Mouse (Mus musculus) right cerebral cortex, adult 18-20 months (tissue): ENCODE results near the gene Gm21985.
"Not testable (repeated sequence)": the region's sequence is repeated elsewhere in the genome, so short reads cannot be mapped to it uniquely, and the experiment has no call there.

ENCODE experiments used
- DNase-seq: peaks from one replicate; pipeline ENCODE4 v3.0.0; 2022; ENCODE audit warnings: mixed read lengths

Gene Gm21985

GRCm38 (mm10) chr2:112393958-112394357 lies 127.8 kb downstream of the Gm21985 start:
- no peak for DNase-seq

GRCm38 (mm10) chr2:112396649-112397048 lies 130.5 kb downstream of the Gm21985 start:
- no peak for DNase-seq

- no peak for DNase-seq
Observed at GRCm38 (mm10) chr2:112407030-112407429, 140.9 kb downstream of the Gm21985 start.

DNA sequence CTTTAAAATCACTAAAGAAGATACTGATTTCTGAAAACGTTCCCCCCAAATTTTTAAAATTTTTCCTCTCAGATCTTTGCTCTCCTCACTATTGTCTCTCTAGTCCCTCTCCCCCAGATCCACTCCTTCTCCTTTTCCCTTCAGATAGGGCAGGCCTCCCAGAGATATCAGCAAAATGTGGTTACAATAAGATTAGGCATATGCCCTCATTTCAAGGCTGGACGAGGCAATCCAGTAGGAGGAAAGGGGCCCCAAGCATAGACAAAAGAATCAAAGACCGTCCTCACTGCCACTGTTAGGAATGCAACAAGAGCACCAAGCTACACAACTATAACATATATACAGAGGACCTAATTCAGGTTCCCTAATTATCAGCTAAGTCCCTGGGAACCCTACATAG lies 159.2 kb downstream of the Gm21985 start:
- DNase-seq: no peak

DNA sequence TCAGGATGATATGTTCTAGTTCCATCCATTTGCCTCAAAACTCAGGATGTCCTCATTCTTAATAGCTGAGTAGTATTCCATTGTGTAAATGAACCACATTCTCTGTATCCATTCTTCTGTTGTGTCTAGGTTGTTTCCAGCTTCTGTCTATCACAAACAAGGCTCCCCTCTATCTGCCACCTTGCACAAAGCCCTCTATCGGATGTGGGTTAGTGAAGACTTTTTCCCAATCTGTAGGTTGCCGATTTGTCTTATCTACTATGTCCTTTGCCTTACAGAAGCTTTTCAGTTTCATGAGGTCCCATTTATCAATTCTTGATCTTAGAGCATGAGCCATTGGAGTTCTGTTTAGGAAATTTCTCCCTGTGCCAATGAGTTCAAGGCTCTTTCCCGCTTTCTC lies 162.4 kb downstream of the Gm21985 start:
- DNase-seq: not testable (repeated sequence)

DNA sequence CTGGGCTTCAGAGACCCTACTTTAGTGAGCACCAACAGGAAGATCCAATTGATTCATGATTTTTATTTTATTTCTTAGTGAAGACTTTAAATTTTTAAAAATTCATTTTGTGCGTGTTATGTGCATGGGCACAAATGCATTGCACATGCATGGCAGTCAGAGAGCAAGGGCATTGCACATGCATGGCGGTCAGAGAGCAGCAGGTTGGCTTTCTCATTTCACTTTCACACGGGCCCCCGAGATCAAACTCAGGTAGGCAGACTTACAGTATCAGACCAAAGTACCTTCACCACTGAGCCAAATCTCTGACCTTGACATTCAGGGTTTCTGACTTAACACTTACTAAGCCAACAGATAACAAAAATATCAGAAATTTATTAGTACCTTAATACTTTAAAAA lies 163.6 kb downstream of the Gm21985 start:
- DNase-seq: no peak

- DNase-seq: no peak
Observed at GRCm38 (mm10) chr2:112430403-112430802, 164.3 kb downstream of the Gm21985 start.

DNA sequence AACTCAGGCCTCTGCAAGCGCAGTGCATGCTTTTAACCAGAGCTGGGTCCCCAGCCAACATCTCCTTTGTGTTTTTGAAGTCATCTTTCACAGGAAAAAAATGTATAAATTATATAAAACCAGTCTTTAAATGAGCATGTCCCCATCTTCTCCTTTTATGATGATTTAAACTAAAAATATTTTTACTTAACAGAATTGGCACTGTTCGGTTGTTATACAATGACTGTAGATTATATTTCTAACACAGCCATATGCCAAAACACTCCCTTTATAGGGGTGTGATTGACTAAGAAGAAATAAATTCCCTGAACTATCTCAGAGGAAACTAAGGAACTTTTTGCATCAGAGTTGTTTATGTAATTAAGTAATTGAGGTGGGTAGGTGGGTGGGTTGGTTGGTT lies 166.4 kb downstream of the Gm21985 start:
- no peak for DNase-seq

- DNase-seq: peak; percentile 11
Observed at GRCm38 (mm10) chr2:112433359-112433758, 167.2 kb downstream of the Gm21985 start.

DNA sequence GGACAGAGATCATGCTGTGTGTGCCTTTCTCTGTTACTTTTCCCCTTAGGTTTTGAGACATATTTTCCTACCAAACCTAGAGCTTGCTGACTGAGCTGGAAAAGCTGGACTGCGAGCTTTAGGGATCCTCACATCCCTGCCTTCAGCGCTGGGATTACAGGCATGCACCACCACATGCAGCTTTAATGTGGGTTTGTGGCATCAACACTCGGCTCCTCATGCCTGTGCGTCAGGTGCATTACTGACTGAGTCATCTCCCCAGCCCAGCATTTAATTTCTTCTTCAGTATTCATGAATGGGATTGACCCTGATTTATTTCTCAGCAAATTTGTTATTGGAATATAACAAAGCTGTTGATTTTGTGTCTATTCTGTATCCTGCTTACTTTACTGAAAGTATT lies 170.2 kb downstream of the Gm21985 start:
- no peak for DNase-seq

DNA sequence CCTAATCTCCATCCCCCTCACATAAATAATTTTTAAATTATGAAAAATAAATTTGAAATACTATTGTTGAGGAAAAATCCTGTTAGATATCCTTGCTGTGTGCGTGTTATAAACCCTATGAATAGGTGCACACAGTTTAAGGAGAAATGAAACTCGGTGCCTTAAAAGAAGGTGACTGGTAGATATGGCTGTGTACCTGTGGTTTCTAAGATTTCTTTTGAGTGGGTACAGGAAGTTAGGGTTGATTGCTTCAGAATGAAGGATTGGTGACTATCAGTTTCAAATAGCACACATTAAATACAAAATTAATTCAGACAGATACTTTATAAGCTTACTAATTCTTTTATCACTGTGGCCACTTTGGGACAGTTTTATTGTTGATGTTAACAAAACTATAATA lies 171.5 kb downstream of the Gm21985 start:
- no peak for DNase-seq

DNA sequence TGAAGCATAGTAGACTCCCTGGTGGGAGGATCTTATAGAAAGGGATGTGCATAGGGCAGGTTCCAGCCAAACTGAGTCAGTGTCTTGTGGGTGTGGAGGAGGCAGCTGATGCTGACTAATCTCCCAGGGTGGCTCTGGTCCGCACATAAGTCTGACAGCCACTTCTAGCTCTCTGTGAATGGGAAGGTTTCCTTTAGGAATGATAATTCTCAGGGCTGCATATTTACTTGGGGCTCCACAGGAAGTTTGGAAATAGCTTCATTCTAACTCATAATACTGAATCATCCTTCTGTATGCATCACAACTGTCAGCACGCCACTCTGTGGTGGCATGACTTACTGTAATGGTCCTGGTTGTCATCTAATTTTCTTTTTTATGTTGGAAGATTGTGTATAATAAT lies 177.4 kb downstream of the Gm21985 start:
- peak; percentile 71 for DNase-seq

GRCm38 (mm10) chr2:112445511-112445910 lies 179.4 kb downstream of the Gm21985 start:
- no peak for DNase-seq

- not testable (repeated sequence) for DNase-seq
Observed at GRCm38 (mm10) chr2:112448046-112448445, 181.9 kb downstream of the Gm21985 start.

DNA sequence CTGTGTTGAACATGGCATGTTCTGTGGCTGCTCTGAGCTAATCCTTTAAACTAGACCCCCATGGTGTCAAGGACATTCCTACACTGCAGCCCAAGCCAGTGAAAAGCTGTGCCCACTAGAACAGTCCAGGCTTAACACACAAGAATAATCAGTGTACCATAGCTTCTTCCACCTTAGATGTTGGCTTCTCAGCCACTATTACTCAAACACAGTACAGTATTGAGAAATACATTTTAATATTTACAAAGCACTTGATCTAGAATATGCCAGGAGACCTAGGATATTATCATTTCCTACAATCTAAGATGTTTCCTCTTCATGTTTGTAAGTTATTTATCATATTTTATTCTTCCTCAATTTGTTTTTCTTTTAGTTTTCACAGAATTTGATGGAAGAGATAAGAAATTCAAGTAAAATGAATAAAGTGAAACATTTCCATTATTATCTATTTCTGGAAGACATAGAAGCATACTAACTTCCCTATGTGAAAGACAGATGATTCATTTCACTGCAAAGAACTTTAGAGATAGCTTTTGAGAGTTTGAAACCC lies 182.5 kb downstream of the Gm21985 start:
- DNase-seq: no peak

DNA sequence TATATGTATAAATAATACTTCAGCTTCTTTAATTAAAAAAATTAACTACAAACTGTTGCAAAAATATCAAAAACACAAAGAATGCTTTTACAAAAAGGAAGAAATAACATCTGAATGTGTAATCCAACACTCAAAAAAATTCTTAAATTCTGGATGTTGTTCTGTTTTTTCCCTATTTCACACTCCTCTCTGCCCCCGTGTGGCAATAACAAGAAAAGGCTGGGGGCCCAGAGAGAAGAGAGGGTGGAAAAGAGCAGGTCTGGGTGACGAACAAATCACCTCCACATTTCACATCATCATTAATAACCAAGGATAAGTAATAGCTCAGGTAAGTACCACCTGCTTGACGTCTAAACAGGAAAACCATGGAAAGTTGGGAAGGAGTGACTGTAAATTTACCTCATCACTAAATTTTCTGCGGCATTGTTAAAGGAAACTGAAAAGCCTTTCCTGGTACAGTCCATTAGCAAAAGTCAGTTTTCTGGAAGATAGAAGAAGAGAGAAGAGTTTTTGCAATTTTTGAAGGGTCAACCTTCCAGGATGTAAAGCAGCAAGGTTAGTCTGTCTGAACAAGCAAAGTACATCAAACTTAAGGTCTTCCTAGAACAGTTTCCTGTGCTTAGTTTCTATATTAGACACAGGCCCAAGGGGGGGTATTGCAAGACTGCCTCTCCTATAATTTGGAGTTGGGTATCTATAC lies 183.6 kb downstream of the Gm21985 start:
- no peak for DNase-seq

GRCm38 (mm10) chr2:112452513-112452912 lies 186.4 kb downstream of the Gm21985 start:
- not testable (repeated sequence) for DNase-seq

DNA sequence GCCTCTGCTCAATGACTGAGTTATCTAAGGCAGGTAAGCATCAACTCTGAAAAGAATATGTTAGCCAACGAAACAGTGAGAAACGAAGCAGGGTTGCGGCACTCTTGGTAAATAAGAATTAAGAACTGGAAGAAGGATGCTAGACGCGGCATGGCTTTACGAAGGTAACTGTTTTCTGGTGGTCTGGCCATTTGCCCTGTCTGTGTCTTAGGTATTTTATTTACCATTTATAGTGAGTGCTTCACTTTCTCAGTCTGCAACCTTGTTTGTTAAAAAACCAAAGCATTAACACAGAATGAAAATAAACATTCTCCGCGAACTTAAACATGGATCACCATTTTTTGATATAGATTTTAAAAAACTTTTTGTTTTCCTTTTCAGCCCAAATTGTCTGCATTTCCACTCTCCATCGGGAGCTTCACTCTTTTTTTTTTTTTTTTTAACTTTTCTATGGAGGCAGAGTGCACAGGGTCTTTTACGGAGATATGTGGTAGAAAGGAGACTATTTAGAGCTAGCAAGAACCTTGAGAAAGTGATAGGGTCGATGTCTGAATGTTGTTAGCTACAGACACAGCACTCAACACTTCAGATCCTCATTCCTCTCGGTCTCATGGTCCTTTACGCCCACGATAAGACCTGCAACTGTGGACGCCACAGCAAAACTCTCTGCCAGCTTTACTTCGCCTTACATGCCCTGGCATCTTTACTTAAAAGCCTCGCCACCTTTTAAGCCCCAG lies 188.2 kb downstream of the Gm21985 start:
- DNase-seq: no peak

- DNase-seq: peak; percentile 97
Observed at GRCm38 (mm10) chr2:112454862-112455564, 188.9 kb downstream of the Gm21985 start, which contains the start of gene Emc7. TSS of gene Emc7 (plus strand) at chr2:112454997.
